Mouse (Mus musculus) limb, embryonic 13.5 days (tissue): ENCODE results near the gene Pheta2. TPM values are rescaled to one million over a fixed set of nuclear protein-coding genes. Genes with fewer than 3 reads are reported as not detected.

Experiments
- ATAC-seq: fragments of 200-750 bp; cut with Nextera tagmentation; 2 replicates; pipeline ENCODE4 v1.8.0; 2017; ENCODE audit warnings: low read depth, moderate number of reproducible peaks, moderate TSS enrichment; ENCODE audit not compliant: low FRiP score
- H3K27ac ChIP-seq: fragments of 300-500 bp; sonication (generic); 2 replicates; pipeline ENCODE4 v1.5.1; 2015; ENCODE audit warnings: inconsistent platforms, mild to moderate bottlenecking, moderate library complexity
- H3K27me3 ChIP-seq: fragments of 300-500 bp; sonication (generic); 2 replicates; pipeline ENCODE4 v1.6.1; 2015; ENCODE audit warnings: mild to moderate bottlenecking, inconsistent platforms
- H3K36me3 ChIP-seq: fragments of 300-500 bp; sonication (generic); 2 replicates; pipeline ENCODE4 v1.6.1; 2015; ENCODE audit warnings: inconsistent platforms, mild to moderate bottlenecking, moderate library complexity
- H3K4me1 ChIP-seq: fragments of 300-500 bp; sonication (generic); 2 replicates; pipeline ENCODE4 v1.6.1; 2015; ENCODE audit warnings: inconsistent platforms
- H3K4me2 ChIP-seq: fragments of 300-500 bp; sonication (generic); replicated peaks from 2 replicates; pipeline ENCODE4 v1.6.1; 2015; ENCODE audit warnings: inconsistent platforms, mild to moderate bottlenecking, moderate library complexity
- H3K4me3 ChIP-seq: fragments of 300-500 bp; sonication (generic); 2 replicates; pipeline ENCODE4 v1.5.1; 2015; ENCODE audit warnings: moderate library complexity, mild to moderate bottlenecking, inconsistent platforms
- H3K9ac ChIP-seq: fragments of 300-500 bp; sonication (generic); 2 replicates; pipeline ENCODE4 v1.6.1; 2015; ENCODE audit warnings: mild to moderate bottlenecking, inconsistent platforms
- H3K9me3 ChIP-seq: fragments of 300-500 bp; sonication (generic); 2 replicates; pipeline ENCODE4 v1.6.1; 2016; ENCODE audit warnings: inconsistent platforms
- WGBS: fragments of 180-500 bp; shearing (Covaris S2); methylation state at CpG from one replicate; pipeline ENCODE4 v1.1.7; 2015; 5-methylcytosine and 5-hydroxymethylcytosine counted together
- polyA plus RNA-seq: library from polyadenylated mRNA; unstranded; fragments of >200 nt; fragmentation: Nextera tagmentation; extraction: Ambion mirVana; gene quantifications from 2 replicates; pipeline ENCODE4 v1.2.1, GENCODE M21; 2015

Pheta2 gene
- polyA plus RNA-seq, 1 experiment from 2014 or later = 18.6 TPM

DNA sequence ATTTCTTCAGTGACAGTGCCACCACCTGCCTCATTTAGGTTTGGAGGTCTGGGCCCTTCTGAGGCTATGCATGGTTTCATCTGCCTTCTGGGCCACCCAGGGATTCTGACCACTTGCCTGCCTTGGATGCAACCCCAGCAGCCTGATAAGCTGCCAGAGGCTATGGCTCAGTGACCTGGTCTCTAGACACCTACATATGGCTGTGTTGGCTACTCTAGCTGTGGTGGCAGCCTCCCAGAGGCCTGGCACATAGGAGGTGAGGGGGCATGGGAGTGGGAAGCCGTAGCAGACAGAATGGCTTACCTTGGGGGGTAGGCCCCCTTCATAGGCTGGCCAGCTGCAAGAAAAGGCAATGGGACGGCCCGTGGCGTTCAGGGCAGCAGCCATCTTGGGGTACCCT lies 3.5 kb upstream of the Pheta2 start:
- H3K9me3 ChIP-seq = no peaks in the 10 kb centered on the region
- peaks cover under 1% of the 10 kb centered on the region for H3K27me3 ChIP-seq
- whole genome bisulfite sequencing = 91% methylated on average over 4 of the region's 4 CpGs
- peaks cover 44% of the 10 kb centered on the region for H3K36me3 ChIP-seq
- no peak overlapping the region for H3K4me3 ChIP-seq
- H3K4me2 ChIP-seq = no peak overlapping the region
- no peak overlapping the region; the same call in 1 of the 2 replicates for H3K9ac ChIP-seq
- no peak overlapping the region for H3K27ac ChIP-seq
- H3K4me1 ChIP-seq = peaks cover 23% of the 10 kb centered on the region
- no peak for ATAC-seq

DNA sequence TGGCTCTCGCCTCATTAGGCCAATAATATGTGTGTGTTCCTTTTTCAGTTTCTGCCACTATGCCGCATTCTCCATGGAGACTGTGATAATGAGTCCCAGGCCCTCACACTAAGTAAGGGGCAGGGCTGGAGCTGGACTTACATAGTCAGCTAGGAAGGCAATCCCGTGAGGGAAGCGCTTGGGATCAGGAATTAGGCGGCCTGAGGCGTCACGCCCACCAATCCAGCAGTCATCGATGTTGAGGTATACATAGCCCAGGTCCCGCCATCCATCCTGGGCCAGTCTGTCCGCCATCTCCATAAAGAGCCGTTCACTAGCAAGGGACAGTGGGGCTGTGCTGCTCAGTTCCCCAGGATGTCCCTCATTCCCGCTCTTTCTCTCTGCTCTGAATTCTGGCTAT lies 2.1 kb upstream of the Pheta2 start:
- 54% methylated on average over 12 of the region's 12 CpGs for WGBS
- no peak overlapping the region for H3K4me3 ChIP-seq
- peak overlapping the region; percentile 27; the same call in 1 of the 2 replicates for H3K9ac ChIP-seq
- peaks cover 5% of the 10 kb centered on the region for H3K27me3 ChIP-seq
- H3K36me3 ChIP-seq = peaks cover 32% of the 10 kb centered on the region
- no peak overlapping the region for H3K27ac ChIP-seq
- H3K4me2 ChIP-seq = no peak overlapping the region; the same call in 1 of the 2 replicates
- no peak for ATAC-seq
- no peaks in the 10 kb centered on the region for H3K9me3 ChIP-seq
- peaks cover 33% of the 10 kb centered on the region for H3K4me1 ChIP-seq

DNA sequence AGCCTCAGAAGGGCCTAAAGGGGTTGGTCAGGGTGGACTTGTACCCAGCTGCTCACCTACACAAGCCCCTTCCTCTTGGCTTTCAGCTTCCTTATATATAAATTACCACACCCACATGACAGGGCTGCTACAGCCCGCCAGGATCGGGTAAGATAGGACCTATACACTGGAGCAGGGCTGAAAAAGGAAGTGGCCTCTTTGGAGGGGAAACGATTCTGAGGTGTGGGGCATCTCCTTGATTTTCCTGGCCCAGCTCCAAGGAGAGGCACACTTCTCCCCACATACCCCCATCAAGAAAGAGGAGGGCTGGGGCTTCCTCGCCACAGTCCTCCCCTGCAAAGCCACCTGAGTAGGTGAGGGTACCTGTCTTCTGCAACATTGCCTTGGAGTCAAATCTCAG lies 867 bp upstream of the Pheta2 start:
- no peaks in the 10 kb centered on the region for H3K9me3 ChIP-seq
- peak overlapping the region; percentile 53 for H3K4me3 ChIP-seq
- peaks cover 44% of the 10 kb centered on the region for H3K4me1 ChIP-seq
- WGBS = 26% methylated on average over 4 of the region's 4 CpGs
- H3K27ac ChIP-seq = 0 out of 2 replicates have a peak overlapping the region, but pooled peaks have one; percentile 22
- peak overlapping the region; percentile 81 for H3K4me2 ChIP-seq
- peak overlapping the region; percentile 70 for H3K9ac ChIP-seq
- ATAC-seq = no peak
- H3K27me3 ChIP-seq = peaks cover 5% of the 10 kb centered on the region
- peaks cover 22% of the 10 kb centered on the region for H3K36me3 ChIP-seq

DNA sequence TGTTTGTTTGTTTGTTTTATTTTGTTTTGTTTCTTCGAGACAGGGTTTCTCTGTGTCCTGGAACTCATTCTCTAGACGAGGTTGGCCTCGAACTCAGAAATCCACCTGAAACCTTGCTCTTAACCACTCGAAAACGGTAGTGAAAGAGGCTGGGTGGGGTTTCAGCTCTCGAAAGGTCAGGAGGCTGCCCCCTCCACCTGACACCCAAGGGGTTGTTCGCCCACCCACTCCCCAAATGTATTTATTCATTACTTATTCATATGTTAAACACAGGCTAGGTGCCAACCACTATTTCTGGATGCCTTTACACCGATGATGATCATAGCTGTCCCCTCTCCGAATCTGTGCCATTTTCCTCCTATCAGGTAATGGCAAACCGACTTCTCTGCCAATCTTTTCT lies 408 bp downstream of the Pheta2 start:
- Histone ChIP-seq H3K9me3 (no peaks in the 10 kb centered on the region), H3K27ac (no peak overlapping the region), H3K4me3 (peak overlapping the region; percentile 53), H3K4me1 (peaks cover 44% of the 10 kb centered on the region), H3K9ac (peak overlapping the region; percentile 70; the same call in 1 of the 2 replicates), H3K27me3 (peaks cover 5% of the 10 kb centered on the region), H3K4me2 (peak overlapping the region; percentile 81), H3K36me3 (peaks cover 19% of the 10 kb centered on the region)
- 57% methylated on average over 10 of the region's 10 CpGs for WGBS
- ATAC-seq = no peak

DNA sequence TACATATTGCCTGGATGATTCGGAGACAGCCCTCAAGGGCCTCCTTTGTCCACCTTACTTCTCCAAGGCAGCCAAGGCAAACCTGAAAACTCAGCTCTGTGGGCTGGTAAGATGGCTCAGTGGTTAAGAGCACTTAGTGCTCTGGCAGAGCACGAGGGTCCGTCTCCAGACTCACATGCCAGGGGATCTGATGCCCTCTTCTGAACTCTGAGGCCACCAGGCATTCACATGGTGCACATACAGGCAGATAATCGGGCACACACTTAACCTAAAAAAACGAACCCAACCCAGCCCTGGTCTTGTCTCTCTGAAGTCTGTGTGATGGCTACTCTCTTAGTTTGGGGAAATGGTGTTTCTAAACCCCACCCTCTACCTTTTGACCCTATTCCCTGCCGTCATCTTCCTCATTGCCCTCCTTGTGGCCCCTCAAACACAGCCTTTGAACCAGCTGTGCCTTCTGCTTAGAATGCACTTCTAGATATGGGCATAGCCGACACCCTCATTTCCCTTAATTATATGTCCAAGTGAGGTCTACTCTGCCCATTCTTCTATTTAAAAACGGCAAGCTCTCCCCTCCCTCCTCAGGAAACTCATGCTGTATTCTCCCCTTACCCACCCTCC lies 1.0 kb downstream of the Pheta2 start:
- no peak overlapping the region for H3K4me3 ChIP-seq
- H3K4me1 ChIP-seq = peaks cover 44% of the 10 kb centered on the region
- peaks cover 5% of the 10 kb centered on the region for H3K27me3 ChIP-seq
- WGBS = 77% methylated on average over 8 of the region's 8 CpGs
- no peak overlapping the region for H3K27ac ChIP-seq
- H3K4me2 ChIP-seq = peak overlapping the region; percentile 81; the same call in 1 of the 2 replicates
- no peak for ATAC-seq
- H3K36me3 ChIP-seq = peaks cover 13% of the 10 kb centered on the region
- H3K9me3 ChIP-seq = no peaks in the 10 kb centered on the region
- no peak overlapping the region for H3K9ac ChIP-seq

DNA sequence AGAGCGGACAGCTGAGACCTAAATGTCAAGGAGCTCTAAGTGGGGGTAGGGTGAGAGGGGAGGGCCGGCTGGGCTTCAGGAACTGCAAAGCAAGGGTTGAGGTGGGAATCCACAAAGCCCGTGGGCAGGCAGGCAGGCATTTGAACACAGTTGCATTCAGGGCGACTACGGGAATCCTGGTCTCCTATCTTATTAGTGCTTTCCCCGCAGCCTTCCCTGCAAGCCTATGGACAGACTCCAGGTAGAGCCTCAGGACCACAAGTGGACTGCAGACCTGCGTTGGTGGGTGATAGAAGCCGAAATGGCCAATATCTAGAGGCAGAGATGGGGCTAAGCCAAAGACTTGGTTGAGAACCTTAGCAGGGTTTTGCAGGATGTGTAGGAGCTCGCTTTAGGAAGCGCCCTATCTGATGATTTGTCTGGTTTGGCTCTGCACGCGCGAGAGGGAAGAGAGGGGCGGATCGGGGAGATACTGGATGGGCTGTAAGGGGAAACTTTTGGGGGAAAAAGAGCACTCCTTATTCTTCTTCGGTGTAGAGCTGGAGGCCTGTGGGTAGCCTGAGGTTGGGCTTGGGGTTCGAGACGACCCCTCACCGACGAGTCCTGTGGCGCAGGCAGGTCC lies 1.8 kb downstream of the Pheta2 start:
- H3K4me2 ChIP-seq = peak overlapping the region; percentile 81
- WGBS = 41% methylated on average over 21 of the region's 21 CpGs
- peaks cover 44% of the 10 kb centered on the region for H3K4me1 ChIP-seq
- no peaks in the 10 kb centered on the region for H3K9me3 ChIP-seq
- H3K4me3 ChIP-seq = peak overlapping the region; percentile 59
- peaks cover 5% of the 10 kb centered on the region for H3K27me3 ChIP-seq
- no peak for ATAC-seq
- peak overlapping the region; percentile 84 for H3K9ac ChIP-seq
- H3K36me3 ChIP-seq = peaks cover 6% of the 10 kb centered on the region
- H3K27ac ChIP-seq = peak overlapping the region; percentile 74

DNA sequence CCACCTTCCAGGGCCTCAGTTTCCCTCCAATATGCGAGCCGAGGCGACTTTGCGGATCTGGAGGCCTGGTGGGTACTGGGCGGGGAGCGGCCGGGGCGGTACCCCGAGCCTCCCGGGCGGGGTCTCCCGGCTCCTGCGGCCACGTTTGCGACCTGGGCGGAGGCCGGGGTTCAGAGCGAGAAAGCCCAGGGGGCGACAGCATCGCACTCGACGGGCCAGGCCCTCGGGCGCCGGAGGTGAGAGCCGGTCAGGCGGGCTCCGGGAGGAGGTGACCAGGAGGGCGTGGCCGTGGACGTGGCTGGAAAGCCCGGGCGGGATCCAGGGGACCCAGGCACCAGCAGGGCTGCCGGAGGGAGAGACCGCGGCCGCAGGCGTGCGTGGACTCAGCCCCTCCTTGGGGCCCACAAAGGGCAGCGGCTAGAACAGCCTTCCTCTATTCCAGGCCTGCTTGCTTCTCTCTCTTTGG lies 2.3 kb downstream of the Pheta2 start:
- Histone ChIP-seq H3K9ac (peak overlapping the region; percentile 84), H3K4me3 (peak overlapping the region; percentile 59), H3K4me1 (peaks cover 43% of the 10 kb centered on the region), H3K4me2 (peak overlapping the region; percentile 81), H3K27me3 (peaks cover 5% of the 10 kb centered on the region), H3K36me3 (peaks cover under 1% of the 10 kb centered on the region; the same call in 1 of the 2 replicates), H3K9me3 (no peaks in the 10 kb centered on the region), H3K27ac (peak overlapping the region; percentile 74)
- ATAC-seq = peak; percentile 6
- 1% methylated on average over 37 of the region's 40 CpGs for WGBS

DNA sequence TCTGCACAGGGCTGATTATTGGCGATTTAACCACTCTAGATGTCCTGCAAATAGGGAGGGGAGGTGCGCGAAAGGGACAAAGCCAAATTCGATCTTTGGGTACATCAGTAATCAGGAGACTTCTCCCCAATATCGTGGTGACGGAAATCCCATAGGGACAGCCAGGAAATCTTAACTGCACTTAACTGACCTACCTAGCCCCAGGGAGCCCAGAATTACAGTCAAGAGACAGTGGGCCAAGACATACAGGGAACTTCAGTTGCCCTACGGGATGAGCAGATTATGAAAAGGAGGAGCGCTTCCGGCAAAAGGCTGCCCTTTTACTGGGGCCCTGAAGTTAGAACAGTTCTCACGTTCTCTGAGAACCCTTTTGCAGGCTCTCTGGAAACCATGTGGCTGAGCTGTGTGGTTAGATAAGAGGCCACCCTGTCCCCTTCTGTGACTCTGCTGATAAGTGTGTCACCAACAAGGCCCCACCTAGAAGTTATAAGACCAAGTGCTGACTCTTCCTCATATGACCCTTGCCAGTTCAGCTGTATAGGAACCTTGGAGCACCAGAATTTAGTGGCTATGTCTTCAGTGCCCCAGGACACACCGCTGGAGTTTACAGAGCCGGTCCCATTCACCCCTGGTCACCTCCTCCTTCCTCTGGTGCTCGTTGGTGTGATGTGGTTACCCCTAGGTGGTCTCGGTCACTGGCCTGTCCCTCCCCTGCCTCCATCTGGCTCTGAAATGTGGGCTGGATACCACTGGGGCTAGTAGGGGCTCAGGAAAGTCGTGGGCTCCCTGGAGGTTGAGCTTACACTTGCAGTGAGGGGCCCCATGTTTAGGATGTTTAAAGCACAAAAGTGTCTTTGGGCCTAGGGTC lies 3.2 kb downstream of the Pheta2 start:
- Histone ChIP-seq H3K4me2 (peak overlapping the region; percentile 81), H3K27ac (peak overlapping the region; percentile 74), H3K4me1 (peaks cover 40% of the 10 kb centered on the region), H3K27me3 (peaks cover 5% of the 10 kb centered on the region), H3K4me3 (peak overlapping the region; percentile 59), H3K9me3 (no peaks in the 10 kb centered on the region), H3K36me3 (no peaks in the 10 kb centered on the region), H3K9ac (peak overlapping the region; percentile 84)
- WGBS = 58% methylated on average over 15 of the region's 15 CpGs
- ATAC-seq = no peak

DNA sequence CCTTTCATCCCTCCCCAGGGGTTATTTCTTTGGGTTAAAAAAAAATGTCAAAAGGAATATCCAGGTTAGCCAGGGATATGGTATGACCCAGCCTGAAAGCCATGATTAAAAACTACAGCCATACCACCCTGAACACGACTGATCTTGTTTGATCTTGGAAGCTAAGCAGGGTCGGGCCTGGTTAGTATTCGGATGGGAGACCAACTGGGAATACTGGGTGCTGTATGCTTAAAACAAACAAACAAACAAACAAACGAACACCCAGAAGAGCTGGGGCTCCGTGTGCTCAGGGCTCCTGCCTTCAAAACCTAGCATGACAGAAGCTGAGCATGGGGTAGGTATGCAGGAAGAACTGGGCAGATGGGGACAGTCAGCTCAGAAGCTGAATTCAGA lies 3.8 kb downstream of the Pheta2 start:
- peak overlapping the region; percentile 84; the same call in 1 of the 2 replicates for H3K9ac ChIP-seq
- ATAC-seq = no peak
- WGBS = 69% methylated on average over 5 of the region's 5 CpGs
- H3K36me3 ChIP-seq = 0 out of 2 replicates have a peak, but pooled peaks cover 3% of the 10 kb centered on the region
- H3K27ac ChIP-seq = no peak overlapping the region
- H3K4me2 ChIP-seq = peak overlapping the region; percentile 81
- peaks cover 5% of the 10 kb centered on the region for H3K27me3 ChIP-seq
- no peak overlapping the region for H3K4me3 ChIP-seq
- H3K4me1 ChIP-seq = peaks cover 40% of the 10 kb centered on the region
- no peaks in the 10 kb centered on the region for H3K9me3 ChIP-seq

DNA sequence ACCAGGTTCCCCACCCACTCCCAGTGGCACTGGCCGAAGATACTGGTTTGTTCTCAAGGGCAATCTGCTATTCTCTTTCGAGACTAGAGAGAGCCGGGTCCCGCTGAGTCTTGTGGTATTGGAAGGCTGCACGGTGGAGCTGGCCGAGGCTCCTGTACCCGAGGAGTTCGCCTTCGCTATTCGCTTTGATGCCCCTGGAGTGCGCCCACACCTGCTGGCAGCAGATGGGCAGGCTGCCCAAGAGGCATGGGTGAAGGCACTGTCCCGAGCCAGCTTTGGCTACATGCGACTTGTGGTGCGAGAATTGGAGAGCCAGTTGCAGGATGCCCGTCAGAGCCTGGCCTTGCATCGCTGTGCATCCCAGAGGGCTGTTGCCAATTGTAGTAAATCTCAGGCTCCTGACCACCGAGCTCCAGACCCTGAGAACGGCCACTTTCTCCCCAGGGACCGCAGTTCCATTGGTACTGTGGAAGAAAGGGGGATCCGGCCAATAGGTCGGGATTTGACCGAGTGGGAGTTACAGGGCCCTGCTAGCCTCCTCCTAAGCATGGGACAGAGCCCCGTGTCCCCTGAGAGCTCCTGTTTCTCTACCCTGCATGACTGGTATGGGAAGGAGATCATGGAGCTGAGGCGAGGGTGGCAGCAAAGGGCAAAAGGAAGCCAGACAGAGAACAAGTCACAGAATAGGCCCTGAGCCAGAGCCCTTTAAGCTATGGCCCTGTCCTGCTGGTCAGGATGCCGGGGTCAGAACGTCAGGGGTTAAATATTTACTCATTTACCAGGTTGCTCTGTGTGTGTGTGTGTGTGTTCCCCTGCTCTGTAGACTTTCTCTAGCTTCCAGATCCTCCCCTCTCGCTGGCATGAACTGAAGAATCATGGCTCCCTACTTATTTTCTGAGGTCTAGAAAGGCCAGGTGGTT lies 4.9 kb downstream of the Pheta2 start:
- H3K4me2 ChIP-seq = no peak overlapping the region
- no peaks in the 10 kb centered on the region for H3K9me3 ChIP-seq
- peaks cover 13% of the 10 kb centered on the region for H3K36me3 ChIP-seq
- 88% methylated on average over 27 of the region's 27 CpGs for WGBS
- H3K27ac ChIP-seq = no peak overlapping the region
- no peak overlapping the region for H3K4me3 ChIP-seq
- peaks cover 37% of the 10 kb centered on the region for H3K4me1 ChIP-seq
- peaks cover 5% of the 10 kb centered on the region for H3K27me3 ChIP-seq
- no peak overlapping the region for H3K9ac ChIP-seq
- no peak for ATAC-seq

DNA sequence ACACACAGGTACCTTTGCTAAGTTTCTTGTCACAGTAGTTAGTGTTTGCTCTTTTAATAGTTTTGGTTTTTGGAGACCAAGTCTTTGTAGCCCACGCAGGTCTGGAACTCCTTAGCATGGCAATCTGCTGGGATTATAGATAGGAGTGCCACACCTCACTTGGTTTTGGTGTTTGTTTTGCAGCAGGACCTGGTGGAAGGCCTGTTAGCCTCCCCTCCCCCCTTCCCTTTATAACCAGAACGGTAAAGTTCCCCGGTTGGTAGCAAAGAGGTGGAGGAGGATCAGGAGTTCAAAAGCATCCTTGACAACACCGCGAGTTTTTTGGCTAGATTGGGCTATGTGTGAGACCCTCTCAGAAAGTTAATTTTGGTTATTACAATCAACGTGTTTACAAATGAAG lies 6.2 kb downstream of the Pheta2 start:
- Histone ChIP-seq H3K27me3 (peaks cover 5% of the 10 kb centered on the region), H3K9me3 (no peaks in the 10 kb centered on the region), H3K4me1 (peaks cover 37% of the 10 kb centered on the region), H3K9ac (no peak overlapping the region), H3K36me3 (peaks cover 27% of the 10 kb centered on the region), H3K4me3 (no peak overlapping the region), H3K4me2 (no peak overlapping the region), H3K27ac (no peak overlapping the region)
- no peak for ATAC-seq
- WGBS = 89% methylated on average over 6 of the region's 6 CpGs
